Mouse (Mus musculus) kidney, postnatal 36 days (tissue): Measurements from ENCODE around the gene Gng7.

Experiments
- DNase-seq, 2 experiments: peaks; one replicate each; pipeline ENCODE4 v3.0.0; 2021 to 2022; ENCODE audit warnings: mixed read lengths in 2 of 2

Gene Gng7

DNA sequence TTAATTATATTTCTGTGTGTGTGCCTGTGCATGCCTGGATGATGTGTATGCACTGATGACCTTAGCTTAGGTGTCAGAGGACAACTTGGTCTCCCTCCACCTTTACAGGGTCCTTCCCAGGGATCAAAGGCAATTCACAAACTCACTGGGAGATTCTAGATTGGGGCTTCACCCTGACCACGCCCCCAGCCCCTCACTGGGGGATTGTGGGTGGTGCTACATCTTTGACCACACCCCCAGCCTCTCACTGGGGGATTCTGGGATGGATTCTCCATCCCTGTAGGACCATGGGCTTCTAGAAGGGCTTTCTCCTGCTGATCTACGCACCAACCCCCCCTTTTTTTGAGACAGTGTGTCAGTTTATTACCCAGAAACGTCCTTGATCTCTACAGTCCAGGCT lies 89.3 kb downstream of the Gng7 start:
- no peak for DNase-seq

DNA sequence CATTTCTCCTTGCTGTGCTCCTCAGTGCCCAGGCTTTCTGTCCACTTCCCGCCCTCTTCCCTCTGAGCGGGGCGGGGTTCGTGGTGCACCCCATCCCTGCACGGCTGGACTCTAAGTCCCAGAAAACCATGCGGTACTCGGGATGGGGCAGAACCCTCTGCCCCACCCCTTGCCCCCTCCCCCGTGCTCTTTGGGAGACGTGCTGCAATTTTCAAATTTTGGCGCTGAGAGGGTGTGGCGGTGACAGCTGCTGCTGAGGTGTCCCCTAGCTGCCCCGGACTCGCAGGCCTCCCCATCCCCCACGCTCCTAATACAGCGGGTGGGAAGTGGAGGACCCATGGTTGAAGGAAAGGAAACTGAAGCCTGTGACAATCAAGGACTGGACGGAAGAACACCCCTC lies 92.8 kb downstream of the Gng7 start:
- DNase-seq: peak; percentile 55 to 69

DNA sequence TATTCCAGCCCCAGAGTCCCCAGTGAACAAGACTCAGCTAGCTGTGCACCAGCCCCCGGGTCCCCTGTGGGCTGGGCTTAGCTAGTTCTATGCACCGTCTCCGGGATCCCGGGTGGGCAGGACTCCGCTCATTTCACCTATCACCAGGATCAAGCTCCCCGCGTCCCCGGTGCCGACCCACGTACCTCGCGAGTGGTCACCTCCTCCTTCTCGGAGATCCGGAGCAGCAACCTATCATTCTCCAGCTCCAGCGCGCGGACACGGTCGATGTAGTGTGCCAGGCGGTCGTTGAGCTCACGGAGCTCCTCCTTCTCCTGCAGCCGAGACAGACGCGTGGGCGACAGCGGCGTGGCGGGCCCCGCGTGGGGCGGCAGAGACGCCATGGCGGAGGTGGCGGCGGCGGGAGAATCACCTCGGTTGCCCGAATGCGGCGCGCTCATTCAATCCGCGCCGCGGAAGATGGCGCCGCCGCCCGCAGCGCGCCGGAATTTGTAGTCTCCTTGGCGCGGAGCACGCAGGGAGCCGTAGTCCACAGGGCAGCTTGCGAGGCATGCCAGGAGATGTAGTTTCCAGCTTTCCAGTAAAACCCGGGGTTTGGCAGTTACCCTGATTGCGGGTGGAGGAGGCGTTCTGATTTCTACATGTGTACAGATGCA lies 96.8 kb downstream of the Gng7 start, which contains the start of gene Lmnb2:
TSS of gene Lmnb2 (minus strand) at position 467 of the 656 bp plus-strand sequence.
- peak; percentile 77 to 87 for DNase-seq

DNA sequence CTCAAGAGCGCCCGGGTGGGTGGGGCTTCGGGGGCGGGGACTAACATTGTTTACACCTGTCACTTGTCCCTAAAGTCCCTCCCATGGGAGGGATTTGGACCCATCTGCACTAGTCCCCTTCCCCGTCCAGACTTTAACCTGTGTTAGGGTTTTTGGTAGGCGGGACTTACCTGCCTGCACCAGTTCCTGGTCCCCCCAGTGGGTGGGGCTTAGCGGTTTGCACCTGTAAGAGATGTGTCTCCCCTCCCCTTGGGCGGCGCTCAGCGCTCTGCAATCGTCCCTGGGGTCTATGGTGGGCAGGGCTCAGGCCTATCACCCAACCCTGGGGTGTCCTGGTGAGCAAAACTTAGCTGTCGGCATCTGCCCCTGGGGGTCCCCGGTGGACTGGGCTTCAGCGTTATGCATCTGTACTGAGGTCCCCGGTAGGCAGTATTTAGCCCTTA lies 97.4 kb downstream of the Gng7 start:
- DNase-seq: peak; percentile 59 to 72

DNA sequence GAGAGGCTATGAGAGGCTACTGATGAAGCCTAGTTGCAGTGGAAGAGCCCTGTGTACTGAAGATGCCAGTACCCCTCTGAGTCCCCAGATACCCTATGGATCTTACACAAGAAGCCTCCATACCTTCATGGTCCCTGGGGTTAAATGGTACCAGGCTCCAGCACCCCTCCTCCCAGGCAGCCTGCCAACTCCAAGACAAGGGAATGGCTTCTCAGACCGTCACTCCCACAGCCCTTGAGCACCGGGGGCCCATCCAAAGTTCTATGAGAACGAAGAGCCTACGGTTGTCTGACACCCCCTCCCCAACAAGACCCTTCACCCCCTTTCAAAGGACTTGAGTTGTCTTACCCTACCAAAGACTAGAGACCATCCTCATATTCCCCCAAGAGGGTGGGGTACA lies 99.0 kb downstream of the Gng7 start:
- no peak for DNase-seq

DNA sequence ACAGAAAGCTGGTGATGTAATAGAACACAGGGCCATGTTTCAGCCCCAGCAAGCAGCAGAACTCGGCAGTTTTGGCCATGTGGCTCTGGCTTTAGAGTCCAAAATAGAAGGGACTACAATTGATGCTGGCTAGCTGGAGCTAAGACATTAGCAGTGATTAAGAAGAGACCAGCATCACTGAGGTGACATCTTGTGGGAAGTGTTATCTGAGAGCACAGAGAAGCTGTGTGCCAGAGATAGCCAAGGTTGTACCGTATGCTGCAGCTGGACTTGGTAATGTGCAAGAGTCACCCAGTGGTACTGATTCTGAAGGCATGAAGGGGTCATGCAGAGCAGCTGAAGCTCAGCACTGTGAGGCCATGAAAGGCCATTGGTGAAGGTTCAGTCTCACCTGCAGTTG lies 99.5 kb downstream of the Gng7 start:
- DNase-seq: no peak

DNA sequence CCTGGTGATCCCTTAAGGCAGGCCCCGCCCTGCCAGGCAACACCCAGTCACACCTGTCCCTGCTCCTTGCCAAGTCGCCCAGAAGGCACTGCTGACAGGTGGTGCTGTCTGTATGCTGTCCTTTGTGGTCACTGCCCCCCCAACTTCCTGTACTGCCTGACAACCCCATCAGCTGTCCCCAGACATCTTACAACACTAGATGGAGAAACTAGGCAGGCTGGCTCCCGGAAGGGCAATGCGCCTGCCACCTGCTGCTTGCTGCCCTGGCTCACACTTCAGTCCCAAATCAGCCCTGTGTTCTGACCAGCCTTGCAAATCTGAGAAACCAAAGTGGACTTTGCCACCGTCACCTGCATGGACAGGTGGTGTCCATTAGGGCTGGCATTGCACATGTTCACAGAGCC lies 100.5 kb downstream of the Gng7 start:
- peak; percentile 39 to 46 for DNase-seq

DNA sequence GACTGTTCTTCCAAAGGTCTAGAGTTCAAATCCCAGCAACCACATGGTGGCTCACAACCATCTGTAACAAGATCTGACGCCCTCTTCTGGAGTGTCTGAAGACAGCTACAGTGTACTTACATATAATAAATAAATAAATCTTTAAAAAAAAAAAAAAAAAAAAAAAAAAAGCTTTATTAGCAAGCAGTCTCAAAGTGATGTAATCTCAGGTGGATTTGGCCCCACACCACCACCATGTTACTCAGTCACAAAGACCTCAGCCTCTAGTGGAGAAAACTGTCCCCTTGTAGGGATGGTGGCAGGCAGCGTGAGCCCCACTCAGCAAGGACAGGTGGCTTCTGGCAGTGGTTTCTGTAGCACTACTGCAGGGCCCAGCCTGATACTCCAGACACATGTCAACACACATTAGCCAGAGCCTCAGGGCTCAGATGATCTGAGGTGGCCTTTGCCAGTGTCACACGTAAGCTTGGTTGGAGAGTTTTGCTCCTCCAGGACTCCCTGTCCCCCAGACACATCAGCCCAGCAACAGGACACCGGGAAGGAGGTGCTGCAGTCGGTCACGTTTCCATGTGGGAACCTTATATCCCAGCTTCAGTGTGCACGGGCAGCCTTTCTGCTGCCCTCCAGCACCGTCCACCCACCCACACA lies 101.3 kb downstream of the Gng7 start:
- DNase-seq: no peak

DNA sequence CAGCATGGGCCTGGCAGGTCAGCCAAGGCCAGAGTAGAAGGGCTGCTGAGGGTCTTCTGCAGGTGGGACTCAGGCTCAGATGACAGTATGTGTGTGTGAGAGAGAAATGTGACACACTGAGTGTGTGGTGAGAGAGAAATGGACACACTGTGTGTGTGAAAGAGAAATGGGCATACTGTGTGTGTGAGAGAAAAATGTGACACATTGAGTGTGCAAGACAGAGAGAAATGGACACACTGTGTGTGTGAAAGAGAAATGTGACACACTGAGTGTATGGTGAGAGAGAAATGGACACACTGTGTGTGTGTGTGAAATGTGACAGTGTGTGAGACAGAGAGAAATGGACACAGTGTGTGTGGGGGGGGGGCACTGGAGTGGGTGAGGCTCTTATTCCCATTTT lies 102.9 kb downstream of the Gng7 start:
- no peak for DNase-seq

DNA sequence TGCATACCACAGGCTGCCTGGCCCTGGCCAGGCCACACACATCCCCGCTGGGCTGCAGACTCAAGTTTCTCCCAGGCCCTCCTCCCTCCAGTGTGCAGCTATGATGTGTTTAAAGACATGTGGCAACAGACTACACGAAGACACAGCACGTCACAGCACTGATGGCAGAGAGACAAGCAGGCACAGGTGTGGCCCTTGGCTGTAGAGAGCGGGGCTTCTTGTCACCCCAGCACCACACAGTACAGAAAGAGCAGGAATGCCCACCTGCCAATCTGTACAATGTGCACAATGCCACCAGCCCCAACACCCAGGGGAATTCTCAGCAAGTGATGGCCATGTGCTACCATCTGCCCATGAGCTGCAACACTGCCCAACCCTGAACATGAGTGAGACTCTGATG lies 103.4 kb downstream of the Gng7 start:
- DNase-seq: no peak

DNA sequence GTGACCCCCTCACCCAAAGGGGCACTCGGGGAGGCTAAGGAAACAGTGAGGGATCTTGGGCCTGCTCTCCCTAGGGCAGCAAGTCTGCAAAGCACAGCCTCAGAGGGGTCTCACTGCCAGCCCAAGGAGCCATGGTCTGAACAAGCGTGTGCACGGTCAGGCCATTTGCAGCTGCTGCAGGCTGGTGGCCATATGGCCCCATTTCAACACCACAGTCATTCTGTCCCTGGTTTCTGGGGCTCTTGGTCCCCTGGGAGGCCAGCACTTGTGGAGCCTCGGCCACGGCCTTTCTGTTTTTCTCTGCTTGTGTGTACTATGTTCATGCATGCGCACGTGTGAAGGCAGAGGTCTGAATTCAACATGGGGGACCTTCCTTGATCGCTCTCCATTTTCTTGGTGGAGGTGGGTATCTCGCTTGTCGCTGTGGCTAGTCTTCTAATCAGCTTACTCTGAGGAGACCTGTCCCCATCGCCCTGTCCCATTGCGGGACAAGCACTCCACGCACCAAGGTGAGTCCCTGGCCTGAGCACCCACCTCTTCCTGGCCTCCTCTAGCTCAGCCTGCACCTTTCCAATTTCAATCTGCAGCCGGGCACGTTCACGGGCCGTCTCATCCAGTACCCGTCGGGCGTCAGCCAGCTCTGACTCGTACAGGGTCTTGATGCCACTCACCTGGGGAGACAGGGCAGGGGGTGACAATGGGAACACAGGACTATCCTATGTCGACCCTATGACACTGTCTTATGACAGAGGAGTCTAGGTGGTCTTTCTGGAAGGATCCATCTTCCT lies 105.2 kb downstream of the Gng7 start:
- no peak for DNase-seq

DNA sequence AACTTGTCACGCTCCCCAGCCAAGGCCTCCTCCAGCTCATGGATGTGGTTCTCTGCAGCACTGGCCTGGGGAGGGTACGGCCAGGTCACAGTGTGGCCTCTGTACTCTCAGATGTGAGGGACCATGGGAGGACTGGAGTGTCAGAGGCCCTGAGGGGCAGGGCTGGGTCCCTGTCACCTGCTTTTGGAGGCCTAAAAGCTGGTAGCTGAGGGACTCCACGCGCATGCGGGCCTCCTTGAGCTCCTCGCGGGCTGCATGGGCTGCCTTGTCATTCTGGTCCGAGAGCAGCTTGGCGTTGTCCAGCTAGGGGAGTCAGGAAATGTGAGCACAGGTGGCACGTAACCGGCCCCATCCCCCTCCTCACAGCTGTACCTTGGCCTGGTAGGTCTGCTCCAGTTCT lies 110.0 kb downstream of the Gng7 start:
- DNase-seq: no peak

DNA sequence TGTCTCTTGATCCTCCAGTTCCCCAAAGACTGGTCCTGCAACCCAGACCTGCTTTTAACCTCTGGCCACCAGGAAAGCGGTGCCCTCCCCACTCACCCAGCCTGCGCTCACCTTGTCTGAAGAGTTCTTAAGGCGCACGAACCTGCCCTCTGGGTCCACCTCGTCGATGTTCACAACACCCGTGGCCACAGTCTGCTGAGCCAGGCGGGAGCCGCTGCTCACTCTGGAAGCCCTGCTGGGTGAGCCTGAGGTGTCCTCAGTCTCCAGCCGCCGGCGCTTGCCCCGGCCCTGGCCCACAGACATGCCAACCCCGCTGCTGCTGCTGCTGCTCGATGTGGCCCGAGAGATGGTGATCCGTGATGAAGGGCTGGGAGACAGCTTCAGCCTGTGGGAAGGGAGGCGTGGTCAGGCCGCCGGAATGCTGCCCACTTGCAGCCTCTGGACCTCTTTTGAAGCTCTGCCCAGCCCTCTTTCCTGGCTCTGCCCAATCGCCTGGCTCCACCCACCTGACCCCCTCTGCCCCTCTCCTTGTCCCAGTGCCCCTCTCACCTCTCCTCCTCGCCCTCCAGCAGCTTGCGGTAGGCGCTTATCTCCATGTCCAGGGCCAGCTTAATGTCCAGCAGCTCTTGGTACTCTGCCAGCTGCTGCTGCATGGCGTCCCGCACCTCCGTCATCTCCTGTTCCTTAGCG lies 110.6 kb downstream of the Gng7 start:
- no peak for DNase-seq

DNA sequence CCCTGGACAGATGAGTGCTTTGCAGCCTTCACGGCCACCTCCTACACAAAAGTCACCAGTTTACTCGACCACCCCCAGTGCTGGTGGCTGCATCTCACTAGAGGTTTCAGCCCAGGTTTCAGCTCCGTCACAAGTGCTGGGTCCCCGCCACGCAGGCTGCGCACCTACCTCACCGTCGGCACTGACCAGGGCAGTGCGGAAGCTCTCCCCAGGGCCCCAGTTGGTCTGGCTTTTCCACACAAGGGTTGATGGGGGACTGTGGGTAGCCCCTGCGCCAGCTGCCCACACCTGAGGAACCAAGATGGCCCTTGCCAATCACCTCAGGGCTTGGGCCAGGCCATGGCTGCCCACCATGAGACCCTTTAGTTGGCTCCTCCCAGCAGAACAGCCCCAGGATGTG lies 111.5 kb downstream of the Gng7 start:
- no peak for DNase-seq

DNA sequence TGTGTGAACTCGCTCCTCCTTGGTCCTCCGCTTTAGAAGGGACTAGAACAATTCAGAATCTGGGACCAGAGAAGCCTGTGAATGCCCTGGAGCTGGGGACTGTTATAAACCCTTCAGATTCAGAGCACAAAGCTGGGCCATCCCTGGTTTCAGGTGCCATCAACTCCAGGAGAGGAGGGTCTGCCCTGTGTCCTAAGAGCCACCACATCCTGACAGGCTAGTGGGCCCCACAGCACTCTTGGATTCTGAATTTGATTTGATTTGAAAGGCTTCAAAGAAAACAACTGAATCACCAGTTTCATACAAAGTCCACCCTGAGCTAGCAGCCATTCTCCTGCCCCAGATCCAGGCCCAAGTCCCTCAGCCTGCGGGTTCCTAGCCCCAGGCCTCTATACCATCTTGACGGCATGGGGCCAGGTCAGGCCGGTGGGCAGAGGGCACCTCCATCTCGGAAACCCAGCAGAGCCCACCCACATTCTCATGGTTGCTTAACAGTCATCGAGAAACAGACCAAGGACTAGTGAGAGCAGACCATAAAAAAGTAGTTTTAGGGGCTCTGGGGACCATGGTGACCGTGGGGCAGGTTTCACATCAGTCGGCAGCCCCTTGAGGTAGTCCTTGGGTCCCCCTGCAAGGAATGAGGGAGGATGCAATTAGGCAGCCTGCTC lies 112.3 kb downstream of the Gng7 start:
- DNase-seq: no peak

DNA sequence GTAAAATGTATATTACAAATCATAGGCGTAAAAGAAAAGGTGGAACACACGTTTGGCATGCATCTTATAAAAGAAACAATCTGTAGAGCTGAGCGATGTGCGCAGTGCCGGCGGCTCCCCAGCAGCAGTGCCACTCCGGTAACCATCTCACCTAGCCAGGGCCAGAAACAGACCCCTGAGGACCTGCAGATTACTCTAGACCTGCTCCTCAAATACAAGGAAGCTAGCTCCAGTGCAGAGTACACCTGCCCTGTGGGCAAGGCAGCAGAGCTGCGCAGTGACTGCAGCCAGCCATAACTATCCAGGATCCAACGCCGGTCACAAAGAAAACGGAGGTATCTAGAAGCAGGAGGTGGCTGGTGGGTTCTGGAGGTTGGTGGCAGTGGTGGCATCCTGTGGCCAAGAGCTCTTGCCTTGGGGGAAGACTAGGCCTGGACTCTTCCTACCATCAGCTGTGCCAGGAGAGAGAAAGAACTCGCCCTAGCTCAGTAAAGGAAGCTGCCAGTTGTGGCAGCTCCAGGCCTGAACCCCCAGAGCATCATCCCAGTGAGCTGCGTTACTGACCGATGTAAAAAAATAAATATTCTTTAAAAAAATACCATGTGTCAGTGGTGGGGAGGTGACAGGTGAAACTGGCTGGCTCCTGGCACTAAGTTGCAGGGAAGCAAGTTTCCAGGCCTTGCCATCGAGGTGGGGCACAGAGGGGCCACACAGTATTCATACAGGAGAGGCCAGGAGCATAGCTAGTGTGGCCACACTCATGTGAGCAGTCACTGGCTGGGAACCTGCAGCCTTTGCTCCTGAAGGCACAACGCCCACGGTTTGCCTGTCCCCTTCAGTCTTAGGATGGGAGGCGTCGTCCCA lies 113.1 kb downstream of the Gng7 start:
- peak in 1 of 2 experiments; percentile 21 for DNase-seq

DNA sequence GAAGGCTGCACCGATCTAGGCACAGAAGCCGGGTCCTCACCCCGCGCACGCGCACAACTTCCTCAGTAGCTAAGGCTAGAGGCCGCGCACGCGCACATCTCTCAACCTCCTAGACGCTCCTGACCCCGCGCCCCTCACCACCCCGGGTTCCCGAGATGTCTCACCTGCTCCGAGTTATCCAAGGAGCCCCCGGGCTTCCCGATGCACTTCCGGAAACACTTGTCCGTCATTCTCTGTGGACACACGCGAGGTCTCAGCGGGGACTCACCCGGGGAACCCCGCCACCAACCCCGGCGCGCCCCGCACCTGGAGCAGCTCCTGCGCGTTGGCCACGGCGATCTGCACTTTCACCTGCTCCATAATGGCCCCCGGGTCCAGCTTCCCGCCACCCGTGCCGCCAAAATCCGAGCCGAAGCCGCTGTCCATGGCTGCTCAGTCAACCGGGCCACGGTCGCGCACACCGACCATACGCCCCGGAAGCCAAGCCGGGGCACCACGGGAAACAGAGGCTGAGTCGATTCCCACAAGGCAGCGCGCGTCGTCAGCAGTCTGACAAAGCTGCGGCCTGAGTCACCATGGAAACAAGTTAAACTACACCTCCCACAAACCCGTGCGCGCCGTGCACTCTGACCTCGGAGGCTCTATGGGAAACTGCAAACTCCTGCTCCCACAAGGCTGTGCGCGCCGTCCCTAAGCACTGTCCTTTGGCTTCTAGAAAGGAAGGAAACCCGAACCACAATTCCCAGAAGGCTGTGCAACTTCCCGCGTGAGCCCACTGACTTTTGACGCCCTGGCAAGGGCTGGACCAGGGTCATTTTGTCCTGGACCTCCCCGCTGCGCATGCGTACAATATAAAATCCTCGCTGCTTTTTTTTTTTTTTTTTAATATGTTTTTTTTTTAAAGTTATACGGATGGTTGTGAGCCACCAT lies 114.2 kb downstream of the Gng7 start, which contains the start of gene Timm13:
TSS of gene Timm13 (minus strand) at position 652 of the 930 bp plus-strand sequence.
- DNase-seq: peak; percentile 98 to 100

DNA sequence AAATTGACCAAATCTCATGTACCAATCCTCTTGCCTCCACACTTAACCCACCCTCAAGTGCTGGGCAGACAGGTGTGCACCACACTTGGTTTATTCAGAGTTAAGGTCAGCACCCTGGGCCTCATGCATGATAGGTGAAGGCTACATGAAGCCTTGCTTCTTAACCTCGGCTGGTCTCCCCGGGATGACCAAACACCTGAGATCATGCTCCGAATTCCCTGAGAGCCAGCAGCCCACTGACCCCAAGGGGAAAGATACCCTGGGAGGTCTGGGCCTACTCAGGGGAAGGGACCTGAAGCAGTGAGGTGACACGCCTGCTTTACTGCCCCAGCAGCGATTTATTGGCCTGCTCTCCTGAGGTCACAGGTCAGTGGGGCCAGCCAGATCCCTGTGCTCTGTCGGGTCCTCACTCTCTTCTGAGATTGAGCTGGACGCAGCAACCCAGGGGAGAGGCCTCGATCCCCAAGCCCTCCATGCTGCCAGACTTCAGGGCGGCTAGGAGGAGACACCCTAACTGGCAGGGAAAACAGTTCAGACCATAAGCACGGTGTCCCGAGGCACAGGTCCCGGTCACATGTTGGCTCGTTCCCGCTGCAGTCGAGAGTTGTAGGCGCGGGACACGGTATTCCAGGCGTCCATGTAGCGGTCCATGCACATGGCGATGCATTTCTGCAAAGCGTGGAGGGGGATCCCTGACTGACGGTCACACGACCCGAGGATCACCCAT lies 115.0 kb downstream of the Gng7 start:
- no peak for DNase-seq

DNA sequence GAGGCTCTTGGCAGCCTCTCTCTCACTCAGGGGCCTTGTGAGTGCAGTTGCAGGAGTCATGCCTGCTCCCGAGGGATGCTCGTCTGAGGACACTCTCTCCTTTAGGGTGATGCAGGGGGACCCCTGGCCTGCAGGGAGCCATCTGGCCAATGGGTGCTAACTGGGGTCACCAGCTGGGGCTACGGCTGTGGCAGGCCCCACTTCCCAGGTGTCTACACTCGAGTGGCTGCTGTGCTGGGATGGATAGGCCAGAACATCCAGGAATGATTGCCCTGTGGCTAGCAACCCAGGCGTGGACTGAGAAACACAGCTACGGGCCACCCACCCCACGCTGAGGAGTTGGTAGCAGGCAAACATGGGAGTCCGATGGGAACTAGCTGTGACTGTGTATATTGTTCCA lies 115.7 kb downstream of the Gng7 start:
- no peak for DNase-seq
